Mouse (Mus musculus) lung, embryonic 14.5 days (tissue): ENCODE measurements at regions not wholly inside any gene's neighbourhood (a gene's known extent, or its start where the extent isn't known, plus 50 kb on each side); places are given as distances from the start of the nearest gene placed in this dataset.

Source experiments
- ATAC-seq: fragments of 200-750 bp; cut with Nextera tagmentation; 2 replicates; pipeline ENCODE4 v1.8.0; 2017; ENCODE audit warnings: mild to moderate bottlenecking, moderate TSS enrichment, moderate library complexity; ENCODE audit not compliant: insufficient read depth
- DNase-seq: peaks from one replicate; pipeline ENCODE4 v3.0.0-alpha.2; 2015
- H3K27ac ChIP-seq: fragments of 300-500 bp; sonication (generic); 2 replicates; pipeline ENCODE4 v1.5.1; 2014; ENCODE audit warnings: low read depth, mild to moderate bottlenecking, moderate library complexity
- H3K27me3 ChIP-seq: fragments of 300-500 bp; sonication (generic); 2 replicates; pipeline ENCODE4 v1.6.1; 2014; ENCODE audit warnings: low read length, control low read depth; ENCODE audit not compliant: insufficient read depth
- H3K36me3 ChIP-seq: fragments of 300-500 bp; sonication (generic); 2 replicates; pipeline ENCODE4 v1.6.1; 2014; ENCODE audit warnings: control low read depth; ENCODE audit not compliant: insufficient read depth
- H3K4me1 ChIP-seq: fragments of 300-500 bp; sonication (generic); 2 replicates; pipeline ENCODE4 v1.6.1; 2014; ENCODE audit warnings: antibody characterized with exemption, control low read depth; ENCODE audit not compliant: insufficient read depth
- H3K4me2 ChIP-seq: fragments of 300-500 bp; sonication (generic); 2 replicates; pipeline ENCODE4 v1.6.1; 2014; ENCODE audit warnings: mild to moderate bottlenecking
- H3K4me3 ChIP-seq: fragments of 300-500 bp; sonication (generic); 2 replicates; pipeline ENCODE4 v1.5.1; 2014; ENCODE audit warnings: low read depth, low read length
- H3K9ac ChIP-seq: fragments of 300-500 bp; sonication (generic); 2 replicates; pipeline ENCODE4 v1.6.1; 2014
- H3K9me3 ChIP-seq: fragments of 300-500 bp; sonication (generic); 2 replicates; pipeline ENCODE4 v1.6.1; 2016; ENCODE audit warnings: low read depth, low read length, control low read depth
- CTCF ChIP-seq: IDR thresholded peaks from 2 replicates; pipeline ENCODE4 v1.5.1; 2016; ENCODE audit warnings: antibody characterized with exemption, low read depth
- WGBS: fragments of 180-500 bp; shearing (Covaris S2); extraction: QIAGEN DNeasy Blood & Tissue Kit; methylation state at CpG from one replicate; pipeline ENCODE4 v1.1.7; 2014; 5-methylcytosine and 5-hydroxymethylcytosine counted together

- no peaks in the 10 kb centered on the region for H3K36me3 ChIP-seq
- peak; percentile 97 for DNase-seq
- H3K4me2 ChIP-seq = no peak overlapping the region
- no peak overlapping the region for H3K4me3 ChIP-seq
- H3K9me3 ChIP-seq = no peaks in the 10 kb centered on the region
- peak; percentile 70 for ATAC-seq
- TF ChIP-seq CTCF = peak; percentile 87
- no peaks in the 10 kb centered on the region for H3K4me1 ChIP-seq
- no peak overlapping the region for H3K9ac ChIP-seq
- 2% methylated on average over 6 of the region's 6 CpGs for WGBS
- no peak overlapping the region for H3K27ac ChIP-seq
- H3K27me3 ChIP-seq = peaks cover 13% of the 10 kb centered on the region
These were observed 138.8 kb downstream of the Mtx2 start for GRCm38 (mm10) chr2:74964360-74964759.

DNA sequence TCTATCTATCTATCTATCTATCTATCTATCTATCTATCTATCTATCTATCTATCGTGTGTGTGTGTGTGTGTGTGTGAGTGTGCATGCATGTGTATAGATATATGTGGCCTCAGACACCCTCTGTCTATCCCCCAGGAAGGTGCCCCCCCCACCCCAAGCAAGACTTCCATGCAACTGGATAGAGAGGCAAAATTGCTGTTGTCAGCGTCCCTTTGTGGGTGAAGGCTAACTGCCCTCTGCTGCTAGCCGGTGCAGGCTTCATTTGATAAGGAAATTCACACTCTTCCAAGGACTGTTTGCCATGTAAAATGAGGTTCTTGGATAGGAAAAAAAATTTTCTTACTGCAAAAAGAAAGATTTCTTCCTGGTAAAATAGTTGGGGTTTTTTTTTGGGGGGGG, 139.4 kb downstream of the Mtx2 start:
- ATAC-seq = no peak
- no peak for DNase-seq
- TF ChIP-seq CTCF = no peak
- Histone ChIP-seq H3K9me3 (no peaks in the 10 kb centered on the region), H3K9ac (no peak overlapping the region), H3K4me1 (no peaks in the 10 kb centered on the region), H3K27ac (no peak overlapping the region), H3K4me2 (0 out of 2 replicates have a peak overlapping the region, but pooled peaks have one; percentile 22), H3K4me3 (no peak overlapping the region), H3K27me3 (peaks cover 13% of the 10 kb centered on the region), H3K36me3 (no peaks in the 10 kb centered on the region)
- WGBS = 36% methylated on average over 3 of the region's 3 CpGs

GRCm38 (mm10) chr2:74965384-74966060, 139.9 kb downstream of the Mtx2 start:
- H3K27me3 ChIP-seq = peaks cover 13% of the 10 kb centered on the region
- no peaks in the 10 kb centered on the region for H3K9me3 ChIP-seq
- peak; percentile 83 for ATAC-seq
- H3K4me2 ChIP-seq = peak overlapping the region; percentile 22; the same call in 1 of the 2 replicates
- 28% methylated on average over 18 of the region's 18 CpGs for WGBS
- H3K36me3 ChIP-seq = no peaks in the 10 kb centered on the region
- H3K4me1 ChIP-seq = no peaks in the 10 kb centered on the region
- TF ChIP-seq CTCF = no peak
- H3K9ac ChIP-seq = no peak overlapping the region
- no peak overlapping the region for H3K4me3 ChIP-seq
- DNase-seq = peak; percentile 80
- H3K27ac ChIP-seq = no peak overlapping the region

DNA sequence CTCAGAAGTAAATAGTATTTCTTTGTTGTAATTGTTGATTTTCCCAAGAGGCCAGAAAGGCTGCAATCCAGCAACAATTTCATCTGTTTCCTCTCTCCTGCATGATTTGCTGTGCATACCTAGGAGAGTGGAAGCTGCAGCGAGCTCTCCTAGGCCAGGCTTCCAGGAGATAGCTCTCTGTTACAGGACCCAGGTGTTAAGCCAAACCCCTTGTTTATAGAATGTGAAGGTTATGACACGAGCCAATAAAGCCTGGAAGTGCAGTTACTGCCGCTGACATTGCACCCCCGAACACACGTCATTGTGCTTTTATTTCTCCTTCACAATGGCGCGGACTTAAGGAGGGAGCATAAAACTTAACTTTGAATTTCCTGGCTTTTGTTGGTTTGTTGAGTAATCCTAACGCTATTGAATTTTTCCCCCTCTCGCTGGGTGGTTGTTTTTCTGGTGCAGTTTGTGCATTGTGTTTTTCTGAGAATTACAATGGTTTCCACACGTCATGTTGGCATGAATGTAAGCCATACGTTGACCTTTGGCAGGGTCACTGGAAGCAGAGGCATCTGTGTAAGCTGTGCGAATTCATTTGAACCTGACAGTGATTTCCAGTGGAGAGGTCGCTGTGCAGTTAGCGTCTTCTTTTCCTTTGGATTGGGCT, 145.1 kb downstream of the Mtx2 start:
- no peak for ATAC-seq
- peaks cover 9% of the 10 kb centered on the region for H3K27me3 ChIP-seq
- peak; percentile 47 for DNase-seq
- no peaks in the 10 kb centered on the region for H3K36me3 ChIP-seq
- H3K4me2 ChIP-seq = no peak overlapping the region
- 45% methylated on average over 14 of the region's 14 CpGs for WGBS
- H3K4me1 ChIP-seq = no peaks in the 10 kb centered on the region
- H3K4me3 ChIP-seq = no peak overlapping the region
- no peak for TF ChIP-seq CTCF
- no peaks in the 10 kb centered on the region for H3K9me3 ChIP-seq
- no peak overlapping the region for H3K9ac ChIP-seq
- 0 out of 2 replicates have a peak overlapping the region, but pooled peaks have one; percentile 33 for H3K27ac ChIP-seq

DNA sequence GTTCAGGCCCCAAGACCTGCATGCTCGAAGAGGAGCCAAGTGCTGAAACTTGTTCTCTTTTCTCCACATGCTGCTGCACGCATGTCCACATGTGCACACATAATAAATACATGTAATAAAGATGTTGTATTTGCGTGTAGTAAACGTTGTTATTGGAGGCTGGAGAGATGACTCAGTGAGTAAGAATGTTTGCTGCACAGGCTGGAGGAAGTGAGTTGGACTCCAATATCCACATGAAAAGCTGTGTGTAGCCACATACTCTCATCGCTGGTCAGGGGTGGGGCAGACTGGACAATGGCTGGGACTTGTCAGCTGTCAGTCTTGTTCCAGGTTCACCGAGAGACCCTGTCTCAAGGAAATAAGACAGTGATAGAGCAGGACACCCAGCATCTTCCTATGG, 147.8 kb downstream of the Mtx2 start:
- Histone ChIP-seq H3K9me3 (no peaks in the 10 kb centered on the region), H3K4me3 (no peak overlapping the region), H3K4me2 (no peak overlapping the region), H3K27me3 (0 out of 2 replicates have a peak, but pooled peaks cover 3% of the 10 kb centered on the region), H3K9ac (no peak overlapping the region), H3K27ac (no peak overlapping the region), H3K36me3 (no peaks in the 10 kb centered on the region), H3K4me1 (no peaks in the 10 kb centered on the region)
- DNase-seq = no peak
- TF ChIP-seq CTCF = no peak
- WGBS = 78% methylated on average over 6 of the region's 6 CpGs
- no peak for ATAC-seq

DNA sequence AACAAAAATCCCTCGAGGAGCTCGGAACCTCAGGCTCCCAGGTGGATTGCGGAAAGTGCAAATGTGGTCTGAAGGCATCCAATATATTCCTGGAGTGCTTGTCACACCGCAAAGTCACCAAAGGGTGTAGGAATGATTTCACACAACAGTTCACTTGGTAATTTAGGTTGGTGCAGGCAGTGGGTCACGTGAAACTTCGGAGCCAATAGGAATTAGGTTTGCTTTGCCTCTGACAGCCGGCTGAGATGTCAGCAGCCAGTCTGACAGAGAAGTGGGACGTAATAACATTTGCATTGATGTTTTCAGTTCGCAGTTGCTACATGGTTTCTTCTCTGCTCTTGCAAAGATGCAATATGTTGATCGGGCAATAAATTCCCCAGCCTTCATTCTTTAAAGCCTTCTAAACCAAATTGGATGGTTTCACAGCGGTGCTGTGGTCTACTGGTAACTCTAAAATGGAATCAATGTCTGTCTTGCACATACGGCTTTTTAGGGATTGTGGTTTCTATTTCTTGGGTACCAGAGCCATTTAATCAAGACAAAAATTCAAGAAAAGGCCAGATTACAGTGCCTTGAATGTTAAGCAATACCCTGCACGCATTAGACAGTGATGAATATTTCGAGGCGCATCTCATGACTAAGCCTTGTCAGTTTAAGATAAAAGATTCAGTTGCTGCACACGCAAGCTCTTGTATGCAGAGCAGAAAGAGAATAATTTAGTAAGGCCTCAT, 149.2 kb downstream of the Mtx2 start:
- 0 out of 2 replicates have a peak, but pooled peaks cover 3% of the 10 kb centered on the region for H3K27me3 ChIP-seq
- no peak overlapping the region for H3K9ac ChIP-seq
- no peaks in the 10 kb centered on the region for H3K4me1 ChIP-seq
- H3K27ac ChIP-seq = no peak overlapping the region
- ATAC-seq (no peak), DNase-seq (peak; percentile 17)
- 54% methylated on average over 16 of the region's 16 CpGs for WGBS
- H3K4me3 ChIP-seq = no peak overlapping the region
- no peaks in the 10 kb centered on the region for H3K36me3 ChIP-seq
- peak overlapping the region; percentile 31; the same call in 1 of the 2 replicates for H3K4me2 ChIP-seq
- H3K9me3 ChIP-seq = no peaks in the 10 kb centered on the region
- no peak for TF ChIP-seq CTCF

- Histone ChIP-seq H3K36me3 (no peaks in the 10 kb centered on the region), H3K4me1 (no peaks in the 10 kb centered on the region), H3K4me2 (no peak overlapping the region), H3K4me3 (no peak overlapping the region), H3K9me3 (no peaks in the 10 kb centered on the region), H3K27me3 (0 out of 2 replicates have a peak, but pooled peaks cover 3% of the 10 kb centered on the region), H3K9ac (no peak overlapping the region), H3K27ac (no peak overlapping the region)
- 94% methylated on average over 3 of the region's 3 CpGs for WGBS
- no peak for ATAC-seq
- TF ChIP-seq CTCF = 0 out of 2 replicates have a peak, but pooled peaks have one; percentile 7
- no peak for DNase-seq
These were observed 151.7 kb downstream of the Mtx2 start for GRCm38 (mm10) chr2:74977348-74977747.
